Mouse (Mus musculus) bone marrow, adult 2 months (tissue): Measurements from ENCODE around the gene Flywch1.

Experiments used
- CTCF ChIP-seq: fragments of 200-500 bp; IDR thresholded peaks from 2 replicates; pipeline ENCODE4 v1.5.1; 2011; ENCODE audit warnings: low read length, control low read depth; ENCODE audit not compliant: control insufficient read depth, insufficient read depth
- POLR2A ChIP-seq: fragments of 200-500 bp; IDR thresholded peaks from 2 replicates; pipeline ENCODE4 v1.6.1; 2011; ENCODE audit warnings: low read depth, mild to moderate bottlenecking, control low read depth, low read length, borderline replicate concordance; ENCODE audit not compliant: control insufficient read depth

GRCm38 (mm10) chr17:23786510-23786931 is 15.1 kb upstream of the Flywch1 start:
- no peak for TF ChIP-seq CTCF
- no peak for TF ChIP-seq POLR2A
